Mouse (Mus musculus): ENCODE measurements around the gene Numb. TPM values are rescaled to one million over a fixed set of nuclear protein-coding genes. Genes with fewer than 3 reads are reported as not detected.
A peak's percentile ranks its signal among the peaks of the same experiment; 100 is the strongest.

Gene Numb
- polyA plus RNA-seq, 1 experiment from 2014 or later: 14.2 TPM

GRCm38 (mm10) chr12:83770418-83771256 is 151.1 kb downstream of the Numb start:
- no peaks in the 10 kb centered on the region for H3K9me3 ChIP-seq (replicated peaks; ENCODE audit: control insufficient read depth, low read length, poor library complexity, severe bottlenecking)
- WGBS: 4% methylated on average over 25 of the region's 25 CpGs
- H3K4me1 ChIP-seq (ENCODE audit: control insufficient read depth, insufficient read depth, low read length): peaks cover 10% of the 10 kb centered on the region; the same call in 1 of the 2 replicates
- no peak overlapping the region for H3K9ac ChIP-seq (ENCODE audit: low read depth, low read length)
- ATAC-seq: peak; percentile 34; the same call in 1 of the 2 replicates
- H3K27ac ChIP-seq (ENCODE audit: low read length): no peak overlapping the region
- H3K4me3 ChIP-seq (ENCODE audit: low read depth, low read length): no peak overlapping the region
- no peaks in the 10 kb centered on the region for H3K27me3 ChIP-seq (ENCODE audit: control insufficient read depth, insufficient read depth, low read depth, low read length)
- H3K4me2 ChIP-seq (ENCODE audit: low read length): peak overlapping the region; percentile 39
- H3K36me3 ChIP-seq (ENCODE audit: control insufficient read depth, insufficient read depth, low read length): no peaks in the 10 kb centered on the region

- Histone ChIP-seq H3K27me3 (ENCODE audit: control insufficient read depth, insufficient read depth, low read depth, low read length) (no peaks in the 10 kb centered on the region), H3K4me2 (ENCODE audit: low read length) (no peak overlapping the region), H3K36me3 (ENCODE audit: control insufficient read depth, insufficient read depth, low read length) (no peaks in the 10 kb centered on the region), H3K9me3 (replicated peaks; ENCODE audit: control insufficient read depth, low read length, poor library complexity, severe bottlenecking) (no peaks in the 10 kb centered on the region), H3K4me1 (ENCODE audit: control insufficient read depth, insufficient read depth, low read length) (peaks cover 19% of the 10 kb centered on the region), H3K4me3 (ENCODE audit: low read depth, low read length) (no peak overlapping the region), H3K27ac (ENCODE audit: low read length) (no peak overlapping the region), H3K9ac (ENCODE audit: low read depth, low read length) (no peak overlapping the region)
- ATAC-seq: no peak
- WGBS: 86% methylated on average over 14 of the region's 14 CpGs
These were observed 153.4 kb downstream of the Numb start for GRCm38 (mm10) chr12:83768235-83768899.

GRCm38 (mm10) chr12:83767833-83768232 is 153.9 kb downstream of the Numb start:
- H3K9me3 ChIP-seq (replicated peaks; ENCODE audit: control insufficient read depth, low read length, poor library complexity, severe bottlenecking): no peaks in the 10 kb centered on the region
- H3K27ac ChIP-seq (ENCODE audit: low read length): no peak overlapping the region
- H3K4me2 ChIP-seq (ENCODE audit: low read length): no peak overlapping the region
- H3K4me3 ChIP-seq (ENCODE audit: low read depth, low read length): no peak overlapping the region
- no peak for ATAC-seq
- no peaks in the 10 kb centered on the region for H3K27me3 ChIP-seq (ENCODE audit: control insufficient read depth, insufficient read depth, low read depth, low read length)
- no peak overlapping the region for H3K9ac ChIP-seq (ENCODE audit: low read depth, low read length)
- WGBS: 69% methylated on average over 9 of the region's 9 CpGs
- no peaks in the 10 kb centered on the region for H3K36me3 ChIP-seq (ENCODE audit: control insufficient read depth, insufficient read depth, low read length)
- peaks cover 24% of the 10 kb centered on the region for H3K4me1 ChIP-seq (ENCODE audit: control insufficient read depth, insufficient read depth, low read length)

- ATAC-seq: no peak
- 82% methylated on average over 13 of the region's 13 CpGs for WGBS
- peaks cover 24% of the 10 kb centered on the region for H3K4me1 ChIP-seq (ENCODE audit: control insufficient read depth, insufficient read depth, low read length)
- no peak overlapping the region for H3K4me3 ChIP-seq (ENCODE audit: low read depth, low read length)
- no peak overlapping the region for H3K4me2 ChIP-seq (ENCODE audit: low read length)
- H3K36me3 ChIP-seq (ENCODE audit: control insufficient read depth, insufficient read depth, low read length): no peaks in the 10 kb centered on the region
- H3K27me3 ChIP-seq (ENCODE audit: control insufficient read depth, insufficient read depth, low read depth, low read length): no peaks in the 10 kb centered on the region
- no peaks in the 10 kb centered on the region for H3K9me3 ChIP-seq (replicated peaks; ENCODE audit: control insufficient read depth, low read length, poor library complexity, severe bottlenecking)
- H3K9ac ChIP-seq (ENCODE audit: low read depth, low read length): no peak overlapping the region
- no peak overlapping the region for H3K27ac ChIP-seq (ENCODE audit: low read length)
These were observed 155.7 kb downstream of the Numb start for GRCm38 (mm10) chr12:83765965-83766603.

GRCm38 (mm10) chr12:83764519-83764918 is 157.2 kb downstream of the Numb start:
- Histone ChIP-seq H3K4me2 (ENCODE audit: low read length) (peak overlapping the region; percentile 56; the same call in 1 of the 2 replicates), H3K9me3 (replicated peaks; ENCODE audit: control insufficient read depth, low read length, poor library complexity, severe bottlenecking) (no peaks in the 10 kb centered on the region), H3K9ac (ENCODE audit: low read depth, low read length) (no peak overlapping the region), H3K36me3 (ENCODE audit: control insufficient read depth, insufficient read depth, low read length) (no peaks in the 10 kb centered on the region), H3K27me3 (ENCODE audit: control insufficient read depth, insufficient read depth, low read depth, low read length) (no peaks in the 10 kb centered on the region), H3K27ac (ENCODE audit: low read length) (no peak overlapping the region), H3K4me3 (ENCODE audit: low read depth, low read length) (no peak overlapping the region), H3K4me1 (ENCODE audit: control insufficient read depth, insufficient read depth, low read length) (peaks cover 14% of the 10 kb centered on the region)
- no peak for ATAC-seq
- WGBS: 84% methylated on average over 10 of the region's 10 CpGs

GRCm38 (mm10) chr12:83764044-83764365 is 157.7 kb downstream of the Numb start:
- Histone ChIP-seq H3K4me3 (ENCODE audit: low read depth, low read length) (peak overlapping the region; percentile 29), H3K36me3 (ENCODE audit: control insufficient read depth, insufficient read depth, low read length) (no peaks in the 10 kb centered on the region), H3K9ac (ENCODE audit: low read depth, low read length) (peak overlapping the region; percentile 54; the same call in 1 of the 2 replicates), H3K27me3 (ENCODE audit: control insufficient read depth, insufficient read depth, low read depth, low read length) (no peaks in the 10 kb centered on the region), H3K9me3 (replicated peaks; ENCODE audit: control insufficient read depth, low read length, poor library complexity, severe bottlenecking) (no peaks in the 10 kb centered on the region), H3K4me1 (ENCODE audit: control insufficient read depth, insufficient read depth, low read length) (peaks cover 14% of the 10 kb centered on the region), H3K4me2 (ENCODE audit: low read length) (peak overlapping the region; percentile 56), H3K27ac (ENCODE audit: low read length) (no peak overlapping the region)
- WGBS: 8% methylated on average over 14 of the region's 14 CpGs
- no peak for ATAC-seq

- 21% methylated on average over 28 of the region's 31 CpGs for WGBS
- peaks cover 14% of the 10 kb centered on the region for H3K4me1 ChIP-seq (ENCODE audit: control insufficient read depth, insufficient read depth, low read length)
These were observed 158.3 kb downstream of the Numb start, which contains the start of gene Papln for GRCm38 (mm10) chr12:83763311-83764043. Gene Papln, plus strand, starts transcription at chr12:83763634.

GRCm38 (mm10) chr12:83762706-83763105 is 159.0 kb downstream of the Numb start:
- H3K36me3 ChIP-seq (ENCODE audit: control insufficient read depth, insufficient read depth, low read length): no peaks in the 10 kb centered on the region
- no peaks in the 10 kb centered on the region for H3K9me3 ChIP-seq (replicated peaks; ENCODE audit: control insufficient read depth, low read length, poor library complexity, severe bottlenecking)
- H3K4me3 ChIP-seq (ENCODE audit: low read depth, low read length): no peak overlapping the region
- 0 out of 2 replicates have a peak, but pooled peaks have one; percentile 45 for ATAC-seq
- H3K4me1 ChIP-seq (ENCODE audit: control insufficient read depth, insufficient read depth, low read length): peaks cover 14% of the 10 kb centered on the region
- no peak overlapping the region for H3K4me2 ChIP-seq (ENCODE audit: low read length)
- H3K27me3 ChIP-seq (ENCODE audit: control insufficient read depth, insufficient read depth, low read depth, low read length): no peaks in the 10 kb centered on the region
- no peak overlapping the region for H3K27ac ChIP-seq (ENCODE audit: low read length)
- no peak overlapping the region for H3K9ac ChIP-seq (ENCODE audit: low read depth, low read length)
- WGBS: 17% methylated on average over 4 of the region's 4 CpGs

More at GRCm38 (mm10) chr12:83763311-83764043, 158.3 kb downstream of the Numb start, which contains the start of gene Papln:
- Histone ChIP-seq H3K36me3 (ENCODE audit: control insufficient read depth, insufficient read depth, low read length) (no peaks in the 10 kb centered on the region), H3K4me2 (ENCODE audit: low read length) (peak within 1 kb of the TSS; percentile 56), H3K27ac (ENCODE audit: low read length) (no peak within 1 kb of the TSS), H3K9ac (ENCODE audit: low read depth, low read length) (peak within 1 kb of the TSS; percentile 54), H3K9me3 (replicated peaks; ENCODE audit: control insufficient read depth, low read length, poor library complexity, severe bottlenecking) (no peaks in the 10 kb centered on the region), H3K27me3 (ENCODE audit: control insufficient read depth, insufficient read depth, low read depth, low read length) (no peaks in the 10 kb centered on the region), H3K4me3 (ENCODE audit: low read depth, low read length) (peak within 1 kb of the TSS; percentile 29)
- no peak for ATAC-seq

All from midbrain, embryonic 16.5 days (tissue).